Mouse (Mus musculus) CH12.LX (cell line): ENCODE results near the gene Rab37.

Experiments
- CTCF ChIP-seq, 2 experiments: IDR thresholded peaks in 1 of 2; conservative IDR thresholded peaks in 1 of 2; 2 replicates each; pipeline ENCODE4 v1.5.1; 2011 to 2012; ENCODE audit warnings: low read depth in 2 of 2, low read length in 2 of 2, improper control_type of control experiment in 1 of 2, inconsistent platforms in 1 of 2, mild to moderate bottlenecking in 1 of 2, moderate library complexity in 1 of 2
- MAFK ChIP-seq: IDR thresholded peaks from 2 replicates; pipeline ENCODE4 v1.6.1; 2011; ENCODE audit warnings: low read length, improper control_type of control experiment; ENCODE audit not compliant: insufficient replicate concordance
- POLR2A ChIP-seq: IDR thresholded peaks from 2 replicates; pipeline ENCODE4 v1.6.1; 2011; ENCODE audit warnings: low read depth, mild to moderate bottlenecking, improper control_type of control experiment, low read length
- USF2 ChIP-seq: conservative IDR thresholded peaks from 2 replicates; pipeline ENCODE4 v1.6.1; 2011; ENCODE audit warnings: low read depth, low read length, improper control_type of control experiment
- ZMIZ1 ChIP-seq: IDR thresholded peaks from 2 replicates; pipeline ENCODE4 v1.6.1; 2012; ENCODE audit warnings: low read depth, mild to moderate bottlenecking, inconsistent platforms, low read length, improper control_type of control experiment

DNA sequence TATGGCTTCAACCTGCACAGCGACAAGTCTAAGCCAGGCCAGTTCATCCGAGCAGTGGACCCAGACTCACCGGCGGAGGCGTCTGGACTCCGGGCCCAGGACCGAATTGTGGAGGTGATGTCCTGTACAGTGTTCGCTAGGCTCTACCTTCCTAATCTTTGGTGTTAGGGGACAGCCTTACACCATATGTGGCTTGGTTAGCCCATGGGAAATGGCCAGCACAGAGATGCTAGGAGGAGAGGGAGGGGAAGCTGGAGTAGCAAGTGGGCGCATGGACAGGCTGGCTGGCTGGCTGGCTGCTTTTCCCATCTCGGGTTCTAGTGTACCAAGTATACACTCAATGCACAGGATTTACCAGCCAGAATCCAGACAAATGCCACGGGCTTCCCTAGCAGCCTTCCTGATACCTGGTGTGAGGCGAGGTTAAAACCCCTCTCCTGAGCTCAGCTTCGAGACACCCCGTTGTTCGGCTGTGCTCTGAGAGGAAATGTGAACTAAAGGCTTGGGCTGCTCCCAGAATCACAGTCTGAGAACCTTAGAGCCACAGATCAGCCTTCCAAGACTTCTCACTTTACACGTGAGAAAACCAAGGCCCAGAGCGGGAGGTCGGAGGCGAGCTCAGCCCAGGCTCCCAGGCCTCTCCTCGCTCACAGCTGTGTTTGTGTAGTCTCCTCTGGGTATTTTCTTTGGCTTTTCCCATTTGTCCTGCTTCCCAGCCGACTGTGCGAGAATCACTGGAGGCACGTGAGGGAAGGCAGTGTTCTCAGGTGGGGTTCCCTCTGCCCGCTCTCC, 85.4 kb downstream of the Rab37 start:
- TF ChIP-seq ZMIZ1, result no peak
- no peak for TF ChIP-seq CTCF (conservative IDR thresholded peaks at IDR 0.05 in 1 of 2, IDR thresholded peaks at IDR 0.05 in 1 of 2; ENCODE audit: low read depth in 2 of 2, low read length in 2 of 2)
- TF ChIP-seq POLR2A, result no peak
- no peak for TF ChIP-seq MAFK
- TF ChIP-seq USF2, result no peak
